Mouse (Mus musculus): ENCODE data around the gene Rictor. TPM values are rescaled to one million over a fixed set of nuclear protein-coding genes. Genes with fewer than 3 reads are reported as not detected.

Rictor gene
- polyA plus RNA-seq (2012; fragmentation: generic; extraction: Trizol): 2.7 TPM
- long read RNA-seq, experiment 1, full-length matches to known transcripts: 1 of 4 reads
- long read RNA-seq, experiment 1, partial matches to known transcripts: 0 of 4 reads
- long read RNA-seq, experiment 1, other reads (novel, unspliced or antisense): 3 of 4 reads
- long read RNA-seq, experiment 2, full-length matches to known transcripts: 3 of 14 reads
- long read RNA-seq, experiment 2, partial matches to known transcripts: 5 of 14 reads
- long read RNA-seq, experiment 2, other reads (novel, unspliced or antisense): 6 of 14 reads

- Histone ChIP-seq H3ac (ENCODE audit: control insufficient read depth, insufficient read length, low read depth) (peak within 1 kb of the TSS; percentile 95), H3K79me3 (ENCODE audit: low read depth) (peaks cover 39% of the 10 kb centered on the region), H3K36me3 (ENCODE audit: control insufficient read depth, insufficient read depth) (peaks cover 7% of the 10 kb centered on the region), H3K27me3 (ENCODE audit: control insufficient read depth, insufficient read depth, insufficient read length) (no peaks in the 10 kb centered on the region), H3K4me3 (ENCODE audit: insufficient read depth, poor library complexity, severe bottlenecking) (peak within 1 kb of the TSS; percentile 88), H3K79me2 (ENCODE audit: control insufficient read depth, insufficient read depth) (peaks cover 49% of the 10 kb centered on the region)
- TF ChIP-seq FOSL1 (IDR thresholded peaks at IDR 0.05; ENCODE audit: insufficient read depth, low read length, poor library complexity, severe bottlenecking) (no peak), MYOG (IDR thresholded peaks at IDR 0.05; ENCODE audit: control insufficient read depth, extremely low read depth, insufficient read length) (no peak), CEBPB (IDR thresholded peaks at IDR 0.05; ENCODE audit: low read depth) (no peak), CTCF (IDR thresholded peaks at IDR 0.05; ENCODE audit: control insufficient read depth, insufficient read depth, insufficient read length) (no peak), MYOD1 (IDR thresholded peaks at IDR 0.05; ENCODE audit: control insufficient read depth, insufficient read length, low read depth) (no peak), USF1 (IDR thresholded peaks at IDR 0.05; ENCODE audit: low read depth) (no peak), MAX (IDR thresholded peaks at IDR 0.05) (no peak)
These were observed at the start of gene Rictor for GRCm38 (mm10) chr15:6707936-6708525. Rictor (plus strand) TSS chr15:6708379.

- H3K4me3 ChIP-seq (ENCODE audit: insufficient read depth, poor library complexity, severe bottlenecking): no peak overlapping the region
- no peaks in the 10 kb centered on the region for H3K27me3 ChIP-seq (ENCODE audit: control insufficient read depth, insufficient read depth, insufficient read length)
- no peak overlapping the region for H3ac ChIP-seq (ENCODE audit: control insufficient read depth, insufficient read length, low read depth)
- no peaks in the 10 kb centered on the region for H3K36me3 ChIP-seq (ENCODE audit: control insufficient read depth, insufficient read depth)
- H3K79me3 ChIP-seq (ENCODE audit: low read depth): no peaks in the 10 kb centered on the region
- TF ChIP-seq CEBPB (IDR thresholded peaks at IDR 0.05; ENCODE audit: low read depth) (no peak), USF1 (IDR thresholded peaks at IDR 0.05; ENCODE audit: low read depth) (no peak), MYOD1 (IDR thresholded peaks at IDR 0.05; ENCODE audit: control insufficient read depth, insufficient read length, low read depth) (no peak), FOSL1 (IDR thresholded peaks at IDR 0.05; ENCODE audit: insufficient read depth, low read length, poor library complexity, severe bottlenecking) (no peak), MAX (IDR thresholded peaks at IDR 0.05) (no peak), CTCF (IDR thresholded peaks at IDR 0.05; ENCODE audit: control insufficient read depth, insufficient read depth, insufficient read length) (no peak), MYOG (IDR thresholded peaks at IDR 0.05; ENCODE audit: control insufficient read depth, extremely low read depth, insufficient read length) (no peak)
- H3K79me2 ChIP-seq (ENCODE audit: control insufficient read depth, insufficient read depth): no peaks in the 10 kb centered on the region
These were observed 46.2 kb upstream of the Rictor start for GRCm38 (mm10) chr15:6661951-6662350.

GRCm38 (mm10) chr15:6663991-6664390, 44.2 kb upstream of the Rictor start:
- Histone ChIP-seq H3K79me3 (ENCODE audit: low read depth) (no peaks in the 10 kb centered on the region), H3K36me3 (ENCODE audit: control insufficient read depth, insufficient read depth) (no peaks in the 10 kb centered on the region), H3ac (ENCODE audit: control insufficient read depth, insufficient read length, low read depth) (no peak overlapping the region), H3K79me2 (ENCODE audit: control insufficient read depth, insufficient read depth) (no peaks in the 10 kb centered on the region), H3K4me3 (ENCODE audit: insufficient read depth, poor library complexity, severe bottlenecking) (no peak overlapping the region), H3K27me3 (ENCODE audit: control insufficient read depth, insufficient read depth, insufficient read length) (no peaks in the 10 kb centered on the region)
- TF ChIP-seq CTCF (IDR thresholded peaks at IDR 0.05; ENCODE audit: control insufficient read depth, insufficient read depth, insufficient read length) (no peak), MYOD1 (IDR thresholded peaks at IDR 0.05; ENCODE audit: control insufficient read depth, insufficient read length, low read depth) (no peak), CEBPB (IDR thresholded peaks at IDR 0.05; ENCODE audit: low read depth) (no peak), USF1 (IDR thresholded peaks at IDR 0.05; ENCODE audit: low read depth) (no peak), MAX (IDR thresholded peaks at IDR 0.05) (no peak), MYOG (IDR thresholded peaks at IDR 0.05; ENCODE audit: control insufficient read depth, extremely low read depth, insufficient read length) (no peak)

- Histone ChIP-seq H3K27me3 (ENCODE audit: control insufficient read depth, insufficient read depth, insufficient read length) (no peaks in the 10 kb centered on the region), H3K79me3 (ENCODE audit: low read depth) (no peaks in the 10 kb centered on the region), H3K36me3 (ENCODE audit: control insufficient read depth, insufficient read depth) (no peaks in the 10 kb centered on the region), H3K79me2 (ENCODE audit: control insufficient read depth, insufficient read depth) (no peaks in the 10 kb centered on the region), H3ac (ENCODE audit: control insufficient read depth, insufficient read length, low read depth) (no peak overlapping the region), H3K4me3 (ENCODE audit: insufficient read depth, poor library complexity, severe bottlenecking) (no peak overlapping the region)
- TF ChIP-seq MAX (IDR thresholded peaks at IDR 0.05): no peak
- no peak for TF ChIP-seq CTCF (IDR thresholded peaks at IDR 0.05; ENCODE audit: control insufficient read depth, insufficient read depth, insufficient read length)
- no peak for TF ChIP-seq MYOG (IDR thresholded peaks at IDR 0.05; ENCODE audit: control insufficient read depth, extremely low read depth, insufficient read length)
- no peak for TF ChIP-seq CEBPB (IDR thresholded peaks at IDR 0.05; ENCODE audit: low read depth)
- no peak for TF ChIP-seq USF1 (IDR thresholded peaks at IDR 0.05; ENCODE audit: low read depth)
- no peak for TF ChIP-seq FOSL1 (IDR thresholded peaks at IDR 0.05; ENCODE audit: insufficient read depth, low read length, poor library complexity, severe bottlenecking)
- no peak for TF ChIP-seq MYOD1 (IDR thresholded peaks at IDR 0.05; ENCODE audit: control insufficient read depth, insufficient read length, low read depth)
These were observed 42.1 kb upstream of the Rictor start for GRCm38 (mm10) chr15:6666072-6666471.

GRCm38 (mm10) chr15:6668793-6669437, 39.3 kb upstream of the Rictor start:
- no peaks in the 10 kb centered on the region for H3K27me3 ChIP-seq (ENCODE audit: control insufficient read depth, insufficient read depth, insufficient read length)
- no peaks in the 10 kb centered on the region for H3K36me3 ChIP-seq (ENCODE audit: control insufficient read depth, insufficient read depth)
- no peak overlapping the region for H3ac ChIP-seq (ENCODE audit: control insufficient read depth, insufficient read length, low read depth)
- no peaks in the 10 kb centered on the region for H3K79me2 ChIP-seq (ENCODE audit: control insufficient read depth, insufficient read depth)
- H3K79me3 ChIP-seq (ENCODE audit: low read depth): no peaks in the 10 kb centered on the region
- no peak overlapping the region for H3K4me3 ChIP-seq (ENCODE audit: insufficient read depth, poor library complexity, severe bottlenecking)
- TF ChIP-seq MYOG (IDR thresholded peaks at IDR 0.05; ENCODE audit: control insufficient read depth, extremely low read depth, insufficient read length): no peak
- TF ChIP-seq USF1 (IDR thresholded peaks at IDR 0.05; ENCODE audit: low read depth): no peak
- no peak for TF ChIP-seq MAX (IDR thresholded peaks at IDR 0.05)
- no peak for TF ChIP-seq MYOD1 (IDR thresholded peaks at IDR 0.05; ENCODE audit: control insufficient read depth, insufficient read length, low read depth)
- no peak for TF ChIP-seq CTCF (IDR thresholded peaks at IDR 0.05; ENCODE audit: control insufficient read depth, insufficient read depth, insufficient read length)
- no peak for TF ChIP-seq FOSL1 (IDR thresholded peaks at IDR 0.05; ENCODE audit: insufficient read depth, low read length, poor library complexity, severe bottlenecking)
- no peak for TF ChIP-seq CEBPB (IDR thresholded peaks at IDR 0.05; ENCODE audit: low read depth)

All from C2C12 (cell line).